Mouse (Mus musculus): ENCODE data around the gene Rrbp1.

The Rrbp1 gene

GRCm38 (mm10) chr2:144011080-144011551 lies at the start of gene Rrbp1:
Gene Rrbp1 (minus strand): TSS chr2:144011263.
- peak; percentile 99 for DNase-seq (ENCODE audit: low spot score)

GRCm38 (mm10) chr2:144057735-144058134 lies 46.7 kb upstream of the Rrbp1 start:
- DNase-seq (ENCODE audit: low spot score) = no peak

GRCm38 (mm10) chr2:144052410-144053065 lies 41.5 kb upstream of the Rrbp1 start:
- DNase-seq (ENCODE audit: low spot score) = no peak

GRCm38 (mm10) chr2:144050861-144051260 lies 39.8 kb upstream of the Rrbp1 start:
- no peak for DNase-seq (ENCODE audit: low spot score)

GRCm38 (mm10) chr2:144050146-144050680 lies 39.1 kb upstream of the Rrbp1 start:
- no peak for DNase-seq (ENCODE audit: low spot score)

- DNase-seq (ENCODE audit: low spot score) = no peak
These were observed 35.9 kb upstream of the Rrbp1 start for GRCm38 (mm10) chr2:144046916-144047315.

- DNase-seq (ENCODE audit: low spot score) = no peak
These were observed 34.9 kb upstream of the Rrbp1 start for GRCm38 (mm10) chr2:144045756-144046560.

GRCm38 (mm10) chr2:144044726-144045125 lies 33.7 kb upstream of the Rrbp1 start:
- no peak for DNase-seq (ENCODE audit: low spot score)

GRCm38 (mm10) chr2:144032664-144033063 lies 21.6 kb upstream of the Rrbp1 start, which contains the start of gene Banf2:
Gene Banf2 (plus strand): TSS chr2:144033059.
- no peak for DNase-seq (ENCODE audit: low spot score)

GRCm38 (mm10) chr2:144030791-144031190 lies 19.7 kb upstream of the Rrbp1 start:
- no peak for DNase-seq (ENCODE audit: low spot score)

GRCm38 (mm10) chr2:144026456-144026855 lies 15.4 kb upstream of the Rrbp1 start:
- DNase-seq (ENCODE audit: low spot score) = no peak

- no peak for DNase-seq (ENCODE audit: low spot score)
These were observed 14.3 kb upstream of the Rrbp1 start for GRCm38 (mm10) chr2:144025361-144025760.

GRCm38 (mm10) chr2:144022441-144022840 lies 11.4 kb upstream of the Rrbp1 start:
- no peak for DNase-seq (ENCODE audit: low spot score)

GRCm38 (mm10) chr2:144019971-144020370 lies 8.9 kb upstream of the Rrbp1 start:
- DNase-seq (ENCODE audit: low spot score) = no peak

GRCm38 (mm10) chr2:144015861-144016260 lies 4.8 kb upstream of the Rrbp1 start:
- DNase-seq (ENCODE audit: low spot score) = no peak

- DNase-seq (ENCODE audit: low spot score) = no peak
These were observed 3.4 kb upstream of the Rrbp1 start for GRCm38 (mm10) chr2:144014481-144014880.

GRCm38 (mm10) chr2:144014051-144014450 lies 3.0 kb upstream of the Rrbp1 start:
- peak; percentile 53 for DNase-seq (ENCODE audit: low spot score)

GRCm38 (mm10) chr2:144010282-144011044 lies 600 bp downstream of the Rrbp1 start:
- peak; percentile 92 for DNase-seq (ENCODE audit: low spot score)

GRCm38 (mm10) chr2:144009551-144010281 lies 1.3 kb downstream of the Rrbp1 start:
- peak; percentile 58 for DNase-seq (ENCODE audit: low spot score)

GRCm38 (mm10) chr2:144009081-144009480 lies 2.0 kb downstream of the Rrbp1 start:
- no peak for DNase-seq (ENCODE audit: low spot score)

- DNase-seq (ENCODE audit: low spot score) = no peak
These were observed 3.9 kb downstream of the Rrbp1 start for GRCm38 (mm10) chr2:144007211-144007610.

Measured in testis, postnatal 10 days (tissue).